Mouse (Mus musculus) lung, postnatal 0 days (tissue): ENCODE measurements around the gene Vamp4. TPM values are rescaled to one million over a fixed set of nuclear protein-coding genes. Genes with fewer than 3 reads are reported as not detected.
A peak's percentile ranks its signal among the peaks of the same experiment; 100 is the strongest.

Experiments used
- ATAC-seq: fragments of 200-750 bp; cut with Nextera tagmentation; 2 replicates; pipeline ENCODE4 v1.8.0; 2017; ENCODE audit warnings: moderate library complexity
- DNase-seq: peaks from one replicate; pipeline ENCODE4 v3.0.0-alpha.2; 2016; ENCODE audit warnings: low spot score
- H3K27ac ChIP-seq: fragments of 300-500 bp; sonication (generic); 2 replicates; pipeline ENCODE4 v1.5.1; 2014; ENCODE audit warnings: antibody characterized with exemption, mild to moderate bottlenecking, low read length, mixed read lengths
- H3K27me3 ChIP-seq: fragments of 300-500 bp; sonication (generic); replicated peaks from 2 replicates; pipeline ENCODE4 v1.6.1; 2014; ENCODE audit warnings: low read length, mixed read lengths; ENCODE audit not compliant: insufficient read depth
- H3K36me3 ChIP-seq: fragments of 300-500 bp; sonication (generic); 2 replicates; pipeline ENCODE4 v1.6.1; 2014; ENCODE audit warnings: low read length, mixed read lengths; ENCODE audit not compliant: insufficient read depth
- H3K4me1 ChIP-seq: fragments of 300-500 bp; sonication (generic); 2 replicates; pipeline ENCODE4 v1.6.1; 2014; ENCODE audit warnings: antibody characterized with exemption, low read depth, low read length, mixed read lengths; ENCODE audit not compliant: insufficient read depth
- H3K4me2 ChIP-seq: fragments of 300-500 bp; sonication (generic); replicated peaks from 2 replicates; pipeline ENCODE4 v1.6.1; 2014; ENCODE audit warnings: low read depth, mild to moderate bottlenecking, low read length, moderate library complexity, mixed read lengths
- H3K4me3 ChIP-seq: fragments of 300-500 bp; sonication (generic); 2 replicates; pipeline ENCODE4 v1.5.1; 2014; ENCODE audit warnings: low read depth, low read length
- H3K9ac ChIP-seq: fragments of 300-500 bp; sonication (generic); replicated peaks from 2 replicates; pipeline ENCODE4 v1.6.1; 2014; ENCODE audit warnings: low read depth, mild to moderate bottlenecking
- H3K9me3 ChIP-seq: fragments of 300-500 bp; sonication (generic); 2 replicates; pipeline ENCODE4 v1.6.1; 2016; ENCODE audit warnings: low read length, mixed read lengths
- CTCF ChIP-seq: IDR thresholded peaks from 2 replicates; pipeline ENCODE4 v1.5.1; 2016; ENCODE audit warnings: antibody characterized with exemption, mild to moderate bottlenecking
- EP300 ChIP-seq: IDR thresholded peaks from 2 replicates; pipeline ENCODE4 v1.6.1; 2016; ENCODE audit warnings: antibody characterized with exemption, mild to moderate bottlenecking, control low read depth
- WGBS: fragments of 180-500 bp; shearing (Covaris S2); extraction: QIAGEN DNeasy Blood & Tissue Kit; methylation state at CpG from one replicate; pipeline ENCODE4 v1.1.7; 2014; 5-methylcytosine and 5-hydroxymethylcytosine counted together
- polyA plus RNA-seq: library from polyadenylated mRNA; unstranded; fragments of >200 nt; fragmentation: Nextera tagmentation; extraction: Ambion mirVana; gene quantifications from 2 replicates; pipeline ENCODE4 v1.2.1, GENCODE M21; 2015

Vamp4 gene
- polyA plus RNA-seq, 1 experiment from 2014 or later, result 45.1 TPM

DNA sequence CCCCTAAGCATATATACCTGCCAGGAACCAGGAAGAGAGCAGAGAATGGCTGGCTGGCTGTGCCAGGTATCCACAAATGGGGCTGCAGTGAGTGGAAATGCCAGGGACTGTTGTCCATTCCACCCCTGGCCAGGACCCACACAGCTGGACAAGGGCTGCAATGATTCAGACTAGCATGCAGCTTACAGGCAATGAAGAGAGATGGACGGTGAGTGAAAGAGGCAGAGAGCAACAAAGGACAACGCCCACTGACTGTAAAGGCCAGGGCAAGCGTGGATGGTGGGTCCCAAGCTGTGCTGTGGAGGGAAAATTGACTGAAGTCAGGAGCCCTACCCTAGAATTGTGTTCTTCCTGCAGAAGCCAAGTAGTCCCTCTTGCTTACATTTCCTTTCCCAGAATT lies 66.2 kb downstream of the Vamp4 start:
- Histone ChIP-seq H3K4me2 (no peak overlapping the region), H3K9ac (no peak overlapping the region), H3K4me3 (no peak overlapping the region), H3K36me3 (no peaks in the 10 kb centered on the region), H3K9me3 (0 out of 2 replicates have a peak, but pooled peaks cover 3% of the 10 kb centered on the region), H3K27ac (no peak overlapping the region), H3K27me3 (no peaks in the 10 kb centered on the region), H3K4me1 (no peaks in the 10 kb centered on the region)
- no peak for DNase-seq
- WGBS, result 66% methylated on average over 3 of the region's 3 CpGs
- TF ChIP-seq EP300 (no peak), CTCF (no peak)
- no peak for ATAC-seq

GRCm38 (mm10) chr1:162638535-162638934 lies 68.2 kb downstream of the Vamp4 start:
- no peak overlapping the region for H3K27ac ChIP-seq
- no peak for DNase-seq
- H3K9ac ChIP-seq, result no peak overlapping the region
- H3K27me3 ChIP-seq, result no peaks in the 10 kb centered on the region
- H3K4me2 ChIP-seq, result no peak overlapping the region
- H3K4me1 ChIP-seq, result no peaks in the 10 kb centered on the region
- TF ChIP-seq CTCF (no peak), EP300 (no peak)
- H3K9me3 ChIP-seq, result 0 out of 2 replicates have a peak, but pooled peaks cover 3% of the 10 kb centered on the region
- no peak for ATAC-seq
- no peaks in the 10 kb centered on the region for H3K36me3 ChIP-seq
- WGBS, result 82% methylated on average over 4 of the region's 4 CpGs
- no peak overlapping the region for H3K4me3 ChIP-seq

DNA sequence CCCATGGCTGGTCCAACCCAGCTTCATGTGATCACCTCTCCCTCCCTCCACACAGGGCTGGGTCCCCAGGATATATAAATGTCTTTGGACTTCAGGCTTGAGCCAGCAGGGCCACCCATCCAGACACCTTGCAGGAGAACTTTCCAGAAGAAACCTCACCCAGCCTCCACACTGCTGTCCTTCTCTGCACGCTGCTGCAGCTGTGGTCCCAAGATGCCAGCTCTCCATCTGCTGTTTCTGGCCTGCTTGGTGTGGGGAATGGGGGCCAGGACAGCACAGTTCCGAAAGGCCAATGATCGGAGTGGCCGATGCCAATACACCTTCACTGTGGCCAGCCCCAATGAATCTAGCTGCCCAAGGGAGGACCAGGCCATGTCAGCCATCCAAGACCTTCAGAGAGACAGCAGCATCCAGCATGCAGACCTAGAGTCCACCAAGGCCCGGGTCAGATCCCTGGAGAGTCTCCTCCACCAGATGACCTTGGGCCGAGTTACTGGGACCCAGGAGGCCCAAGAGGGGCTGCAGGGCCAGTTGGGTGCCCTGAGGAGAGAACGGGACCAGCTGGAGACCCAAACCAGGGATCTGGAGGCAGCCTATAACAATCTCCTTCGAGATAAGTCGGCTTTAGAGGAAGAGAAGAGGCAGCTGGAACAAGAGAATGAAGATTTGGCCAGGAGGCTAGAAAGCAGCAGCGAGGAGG lies 68.9 kb downstream of the Vamp4 start, which contains the start of gene Myoc:
Gene Myoc, plus strand, starts transcription at position 105 of the 700 bp plus-strand sequence.
- DNase-seq (no peak), ATAC-seq (no peak)
- H3K4me3 ChIP-seq, result no peak within 1 kb of the TSS
- no peak within 1 kb of the TSS for H3K9ac ChIP-seq
- no peaks in the 10 kb centered on the region for H3K27me3 ChIP-seq
- 71% methylated on average over 10 of the region's 10 CpGs for WGBS
- H3K4me1 ChIP-seq, result no peaks in the 10 kb centered on the region
- H3K9me3 ChIP-seq, result 0 out of 2 replicates have a peak, but pooled peaks cover 1% of the 10 kb centered on the region
- H3K4me2 ChIP-seq, result no peak within 1 kb of the TSS
- no peaks in the 10 kb centered on the region for H3K36me3 ChIP-seq
- no peak for TF ChIP-seq EP300
- no peak for TF ChIP-seq CTCF
- H3K27ac ChIP-seq, result no peak within 1 kb of the TSS

- Histone ChIP-seq H3K27me3 (no peaks in the 10 kb centered on the region), H3K9ac (no peak overlapping the region), H3K27ac (no peak overlapping the region), H3K36me3 (no peaks in the 10 kb centered on the region), H3K4me3 (no peak overlapping the region), H3K4me2 (no peak overlapping the region), H3K9me3 (no peaks in the 10 kb centered on the region), H3K4me1 (no peaks in the 10 kb centered on the region)
- ATAC-seq (no peak), DNase-seq (peak; percentile 33)
- 96% methylated on average over 1 of the region's 1 CpGs for WGBS
- TF ChIP-seq CTCF (no peak), EP300 (no peak)
These were observed 69.5 kb downstream of the Vamp4 start for GRCm38 (mm10) chr1:162639861-162640260.

- Histone ChIP-seq H3K4me1 (no peaks in the 10 kb centered on the region), H3K4me2 (no peak overlapping the region), H3K27me3 (no peaks in the 10 kb centered on the region), H3K27ac (no peak overlapping the region), H3K4me3 (no peak overlapping the region), H3K9ac (no peak overlapping the region), H3K9me3 (no peaks in the 10 kb centered on the region), H3K36me3 (no peaks in the 10 kb centered on the region)
- no peak for ATAC-seq
- TF ChIP-seq CTCF, result no peak
- TF ChIP-seq EP300, result no peak
- DNase-seq, result no peak
- 74% methylated on average over 3 of the region's 3 CpGs for WGBS
These were observed 72.3 kb downstream of the Vamp4 start for GRCm38 (mm10) chr1:162642591-162642990.

DNA sequence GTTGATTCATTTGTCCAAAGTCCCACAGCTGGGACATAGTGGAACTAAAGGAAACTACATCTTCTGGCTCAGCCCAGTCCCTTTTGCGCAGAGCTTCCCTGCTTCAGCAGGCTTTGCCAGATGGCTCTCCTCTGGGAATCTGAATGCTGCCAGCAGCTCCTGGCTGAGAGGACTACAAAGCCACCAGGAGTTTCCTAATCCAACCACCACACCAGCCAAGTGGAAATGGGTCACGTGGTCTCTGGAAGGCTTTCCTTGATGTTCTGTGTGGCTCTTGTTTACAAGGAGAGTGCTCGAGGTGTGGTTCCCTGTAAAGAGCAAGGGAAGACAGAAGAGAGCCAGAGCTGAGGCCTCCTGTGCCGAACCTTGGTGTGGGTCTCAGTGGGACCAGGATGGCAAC lies 73.4 kb downstream of the Vamp4 start:
- ATAC-seq (peak; percentile 76), DNase-seq (peak; percentile 76)
- Histone ChIP-seq H3K27ac (no peak overlapping the region), H3K4me1 (no peaks in the 10 kb centered on the region), H3K4me2 (no peak overlapping the region), H3K9ac (no peak overlapping the region), H3K4me3 (no peak overlapping the region), H3K27me3 (no peaks in the 10 kb centered on the region), H3K9me3 (no peaks in the 10 kb centered on the region), H3K36me3 (no peaks in the 10 kb centered on the region)
- TF ChIP-seq CTCF, result no peak
- no peak for TF ChIP-seq EP300
- 24% methylated on average over 4 of the region's 4 CpGs for WGBS
